Mouse (Mus musculus) kidney, adult 18-20 months (tissue): ENCODE results near the gene Myl10.
A peak's percentile ranks its signal among the peaks of the same experiment; 100 is the strongest.
"Not testable (repeated sequence)": the region's sequence is repeated elsewhere in the genome, so short reads cannot be mapped to it uniquely, and the experiment has no call there.

ENCODE experiments used
- DNase-seq: peaks from one replicate; pipeline ENCODE4 v3.0.0; 2021

Myl10 gene

DNA sequence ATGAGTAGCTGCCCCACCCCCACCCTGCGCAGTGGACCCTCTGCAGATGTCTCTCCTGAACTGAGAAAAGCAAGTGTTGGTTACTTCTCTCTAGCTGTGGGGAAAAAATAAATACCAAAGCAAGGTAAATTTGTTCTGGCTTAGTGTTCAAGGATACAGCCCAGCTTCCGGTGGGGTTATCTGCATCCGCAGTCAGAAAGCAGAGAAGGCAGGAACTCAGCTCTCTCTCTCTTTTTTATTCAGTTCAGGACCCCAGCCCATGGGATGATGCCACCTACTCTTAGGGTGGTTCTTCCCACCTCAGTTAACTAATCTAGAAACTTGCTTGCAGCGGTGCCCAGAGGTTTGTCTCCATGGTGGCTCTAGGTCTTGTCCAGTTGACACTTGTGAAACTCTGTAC lies at the start of gene Myl10:
Gene Myl10, plus strand, starts transcription at position 363 of the 400 bp plus-strand sequence.
- no peak for DNase-seq

DNA sequence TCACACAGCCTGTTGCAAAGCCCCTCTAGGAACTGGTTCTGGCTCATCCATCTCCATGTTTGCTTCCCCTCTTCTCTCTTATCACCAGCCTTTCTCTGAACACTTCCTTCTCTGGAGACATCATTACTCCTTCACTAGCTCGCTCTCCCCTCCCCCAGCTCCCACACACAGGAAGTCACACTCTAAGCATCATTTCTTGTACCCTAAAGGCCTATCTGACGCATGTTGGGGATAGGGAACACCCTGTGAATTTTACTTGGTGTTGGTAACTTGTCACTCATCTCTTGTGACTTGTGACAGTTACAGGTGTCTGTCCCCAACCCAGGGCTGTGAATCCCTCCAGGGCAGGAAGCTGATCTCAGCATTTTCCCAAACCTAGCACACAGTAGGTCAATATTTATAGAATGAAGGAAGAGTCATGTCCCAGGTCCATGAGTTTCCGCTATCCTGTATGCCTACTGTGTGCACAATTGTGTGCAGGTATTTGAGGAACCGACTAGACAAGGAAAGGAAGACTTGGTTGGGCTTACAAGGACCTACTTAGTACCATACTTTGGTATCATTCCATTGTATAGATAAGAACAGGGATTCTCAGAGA lies 46.1 kb upstream of the Myl10 start:
- no peak for DNase-seq

- DNase-seq: no peak
Observed at GRCm38 (mm10) chr5:136649071-136649470, 43.9 kb upstream of the Myl10 start.

DNA sequence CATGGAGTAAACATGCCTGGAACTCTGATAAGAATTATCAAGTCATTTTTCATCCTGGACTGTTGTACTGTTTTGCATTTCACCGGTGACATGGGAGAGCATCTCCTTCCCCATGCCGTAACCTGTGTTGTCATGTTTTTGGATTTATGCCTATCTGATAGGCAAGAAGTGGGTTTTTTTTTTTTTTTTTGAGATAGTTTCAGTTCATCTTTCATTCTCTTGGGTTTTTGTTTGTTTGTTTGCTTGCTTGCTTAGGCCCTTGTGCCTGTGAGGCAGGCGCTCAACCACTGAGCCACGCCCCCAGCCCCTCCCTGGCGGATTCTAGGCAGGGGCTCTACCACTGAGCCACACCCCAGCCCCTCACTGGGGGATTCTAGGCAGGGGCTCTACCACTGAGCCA lies 43.3 kb upstream of the Myl10 start:
- DNase-seq: no peak

- no peak for DNase-seq
Observed at GRCm38 (mm10) chr5:136654481-136654880, 38.5 kb upstream of the Myl10 start.

DNA sequence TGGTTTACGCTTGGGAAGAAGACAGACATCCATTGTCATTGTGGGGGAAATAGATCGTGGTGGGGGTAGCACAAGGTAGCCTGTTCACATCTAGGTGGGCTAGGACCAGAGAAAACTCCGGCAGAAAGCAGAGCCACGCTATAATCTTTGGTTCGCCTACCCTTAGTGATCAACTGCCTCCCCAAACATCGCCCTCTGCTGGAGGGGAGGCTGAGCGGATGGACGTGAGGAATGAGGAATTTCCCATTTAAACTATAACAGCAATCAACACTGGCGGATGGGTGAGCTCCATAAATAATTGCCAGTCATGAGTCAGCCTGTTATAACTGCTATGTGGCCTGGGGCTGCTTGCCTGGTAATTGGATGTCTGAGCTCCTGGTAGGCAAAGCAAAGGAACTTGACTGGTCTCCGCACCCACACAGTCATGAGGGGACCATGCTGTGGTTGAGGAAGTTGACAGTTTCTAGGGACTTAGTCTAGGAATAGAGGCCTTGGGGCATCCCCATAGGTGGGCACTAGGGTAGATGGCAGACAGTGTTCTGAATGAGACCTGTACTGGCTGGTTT lies 36.0 kb upstream of the Myl10 start:
- DNase-seq: no peak

DNA sequence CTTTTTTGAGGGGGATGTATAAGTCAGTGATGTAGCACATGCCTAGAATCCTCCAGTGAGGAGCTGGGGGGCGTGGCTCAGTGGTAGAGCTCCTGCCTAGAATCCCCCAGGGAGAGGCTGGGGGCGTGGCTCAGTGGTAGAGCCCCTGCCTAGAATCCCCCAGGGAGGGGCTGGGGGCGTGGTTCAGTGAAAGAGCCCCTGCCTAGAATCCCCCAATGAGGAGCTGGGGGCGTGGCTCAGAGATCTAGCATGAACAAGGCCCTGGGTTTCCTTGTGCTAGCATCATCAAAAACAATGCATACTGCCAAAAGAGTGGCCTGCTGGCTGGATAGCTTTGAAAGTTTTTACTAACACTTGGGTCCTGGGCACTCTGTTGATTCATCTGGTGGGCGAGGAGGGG lies 32.2 kb upstream of the Myl10 start:
- not testable (repeated sequence) for DNase-seq

DNA sequence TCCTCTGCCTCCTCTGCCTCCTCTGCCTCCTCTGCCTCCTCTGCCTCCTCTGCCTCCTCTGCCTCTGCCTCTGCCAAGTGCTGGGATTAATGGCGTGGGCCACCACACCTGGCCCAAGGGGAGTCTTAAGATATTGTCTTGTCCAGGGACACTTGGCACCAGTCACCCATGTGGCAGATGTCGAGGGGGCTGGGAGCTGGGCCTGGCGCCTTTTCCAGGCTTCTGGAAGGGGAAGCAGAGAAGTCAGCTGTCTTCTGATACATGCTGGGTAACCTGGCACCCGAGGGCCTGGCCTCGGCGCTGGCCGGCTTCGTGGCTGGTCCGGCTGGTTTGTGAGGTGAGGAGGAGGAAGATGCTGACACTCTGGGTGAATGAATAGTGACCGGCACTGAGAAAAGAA lies 30.7 kb upstream of the Myl10 start:
- DNase-seq: no peak

DNA sequence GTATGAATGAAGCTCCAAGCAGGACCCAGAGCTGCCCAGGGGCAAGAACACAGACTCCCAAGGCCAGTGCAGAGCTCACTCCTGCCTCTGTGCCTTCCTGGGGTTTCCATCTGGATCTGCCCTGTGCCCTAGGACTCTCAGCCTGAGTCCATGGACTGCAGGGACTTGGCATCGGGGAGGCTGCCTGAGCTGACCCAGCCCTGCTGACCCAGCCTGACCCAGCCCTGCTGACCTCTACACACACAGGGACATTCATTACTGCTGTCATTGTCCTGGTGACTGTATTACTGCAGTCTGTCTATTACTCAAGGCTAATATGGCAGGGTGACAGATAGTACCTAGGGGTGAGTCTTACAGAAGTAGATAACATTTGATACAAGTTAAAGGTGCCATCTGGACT lies 30.1 kb upstream of the Myl10 start:
- no peak for DNase-seq

GRCm38 (mm10) chr5:136664497-136664896 lies 28.4 kb upstream of the Myl10 start:
- peak; percentile 72 for DNase-seq

DNA sequence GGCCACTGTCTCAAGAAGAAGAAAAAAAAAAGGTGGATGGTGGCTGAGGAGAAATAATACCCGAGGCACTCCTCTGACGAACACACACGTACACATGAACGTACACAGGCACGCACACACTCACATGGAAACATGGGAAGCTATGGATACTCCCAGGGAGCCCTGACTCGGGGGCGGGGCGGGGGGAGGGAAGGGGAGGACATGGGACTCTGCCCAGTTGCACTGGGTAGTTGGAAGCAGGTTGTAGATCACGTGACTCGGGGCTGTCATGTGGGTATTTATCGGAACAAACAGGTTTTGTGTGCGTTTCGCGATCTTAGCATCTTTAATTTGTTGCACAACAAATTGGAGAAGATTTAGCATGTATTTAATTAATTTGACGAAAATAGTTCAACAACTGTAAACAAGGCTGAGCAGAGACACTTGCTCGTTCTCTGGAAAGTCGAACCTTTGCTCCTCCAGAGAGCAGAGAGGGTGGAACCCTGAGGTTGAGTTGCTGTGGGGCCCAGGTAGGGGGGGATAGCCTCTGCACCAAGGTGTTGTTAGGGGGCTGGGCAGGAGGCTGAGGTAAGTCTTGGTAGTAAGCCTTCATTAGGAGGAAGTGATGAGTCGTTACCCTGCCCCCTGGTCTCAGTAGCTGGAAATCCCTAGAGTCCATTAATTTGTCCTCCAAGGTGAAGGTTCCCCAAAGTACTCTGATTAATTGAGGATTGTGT lies 16.5 kb upstream of the Myl10 start:
- DNase-seq: no peak

GRCm38 (mm10) chr5:136678840-136679348 lies 14.1 kb upstream of the Myl10 start:
- no peak for DNase-seq

DNA sequence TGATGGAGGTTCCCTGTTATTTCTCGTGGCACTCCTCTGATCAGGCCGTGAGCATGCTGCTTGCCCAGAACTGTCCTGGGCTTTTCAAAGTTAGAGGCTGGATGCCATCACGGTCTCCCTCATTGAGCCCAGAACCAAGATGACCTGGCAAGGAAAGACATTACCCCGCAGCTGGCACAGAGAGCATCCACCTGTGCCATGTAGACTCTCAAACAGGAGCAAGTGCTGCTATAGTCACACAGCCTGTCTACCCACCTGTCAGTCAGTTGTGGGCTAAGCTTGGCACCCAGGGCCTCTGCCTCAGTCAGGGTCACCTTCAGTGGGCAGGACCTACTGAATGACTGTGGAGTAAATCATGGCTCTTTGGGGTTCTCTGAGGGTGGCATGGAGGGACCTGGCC lies 6.6 kb upstream of the Myl10 start:
- DNase-seq: no peak

DNA sequence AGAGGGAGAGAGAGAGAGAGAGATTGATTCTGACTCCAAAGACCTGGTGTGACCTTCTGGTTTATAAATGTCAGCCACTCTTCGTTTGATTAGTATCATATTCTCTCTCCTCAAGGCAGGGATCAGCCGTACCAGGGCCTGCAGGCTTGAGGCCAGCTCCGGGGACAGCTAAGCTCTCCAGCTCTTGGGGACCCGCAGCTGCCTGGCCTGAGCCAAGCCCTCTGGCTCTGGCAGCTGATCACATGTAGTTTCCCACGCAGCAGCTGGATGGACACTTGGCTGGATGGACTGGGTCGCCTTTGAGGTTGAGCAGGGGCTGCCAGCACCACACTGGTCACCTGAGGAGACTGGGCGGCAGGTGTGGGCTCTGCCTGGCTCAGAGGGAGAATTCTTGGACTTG lies 5.4 kb upstream of the Myl10 start:
- DNase-seq: no peak

GRCm38 (mm10) chr5:136688841-136689240 lies 4.1 kb upstream of the Myl10 start:
- no peak for DNase-seq

- no peak for DNase-seq
Observed at GRCm38 (mm10) chr5:136691170-136691569, 1.8 kb upstream of the Myl10 start.

DNA sequence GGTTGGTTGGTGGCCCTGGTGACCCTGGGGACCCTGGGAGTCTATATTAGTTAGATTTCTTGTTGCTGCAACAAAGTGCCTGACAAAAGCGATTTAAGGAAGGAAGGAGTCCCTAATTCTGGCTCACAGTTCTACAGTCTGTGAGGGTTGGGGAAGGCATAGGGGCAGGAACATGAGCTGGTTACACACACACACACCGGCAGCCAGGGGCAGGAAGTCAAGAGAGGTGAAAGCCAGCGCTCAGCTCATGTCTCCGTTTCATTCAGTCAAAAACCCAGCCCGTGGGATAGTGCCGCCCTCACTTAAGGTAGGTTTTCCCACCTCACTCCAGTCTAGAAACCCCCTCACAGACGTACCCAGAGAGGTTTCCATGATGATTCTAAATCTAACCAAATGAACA lies 472 bp downstream of the Myl10 start:
- no peak for DNase-seq

DNA sequence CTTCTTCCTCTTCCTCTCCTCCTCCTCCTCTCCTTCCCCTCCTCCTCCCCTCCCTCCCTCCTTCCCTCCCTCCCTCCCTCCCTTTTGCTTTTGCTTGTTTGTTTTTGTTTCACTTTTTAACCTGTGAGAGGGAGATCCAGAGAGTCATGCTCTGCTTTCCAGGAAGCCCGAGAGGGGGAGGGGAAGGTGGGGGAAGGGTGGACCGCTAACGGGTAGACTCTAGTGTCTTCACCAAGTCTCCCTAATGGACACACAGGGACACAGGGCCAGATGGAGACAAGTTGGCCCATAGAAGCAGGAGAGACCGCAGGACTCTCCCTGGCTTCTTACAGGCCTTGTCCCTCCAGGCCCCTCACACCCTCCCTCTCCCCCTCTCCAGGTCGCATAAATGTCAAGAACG lies 2.0 kb downstream of the Myl10 start:
- no peak for DNase-seq

DNA sequence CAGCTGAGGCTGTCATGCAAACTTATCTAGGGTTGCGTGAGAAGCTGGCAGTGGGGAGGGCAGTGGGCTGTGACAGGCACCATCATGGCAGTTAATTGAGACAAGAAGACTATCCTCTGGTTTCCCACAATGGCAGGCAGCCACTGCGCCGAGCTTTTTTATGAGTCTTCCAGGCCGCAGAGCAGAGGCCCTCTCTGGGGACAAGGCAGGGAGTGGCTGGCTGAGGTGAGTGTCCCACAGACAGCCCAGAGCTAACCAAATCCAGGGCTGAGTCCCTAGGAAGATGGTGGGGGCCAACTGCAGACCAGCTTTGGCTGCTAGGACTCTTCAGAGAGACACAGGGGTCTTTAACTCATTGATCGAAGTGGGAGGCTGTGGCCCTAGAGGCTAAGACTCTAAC lies 3.6 kb downstream of the Myl10 start:
- DNase-seq: no peak

DNA sequence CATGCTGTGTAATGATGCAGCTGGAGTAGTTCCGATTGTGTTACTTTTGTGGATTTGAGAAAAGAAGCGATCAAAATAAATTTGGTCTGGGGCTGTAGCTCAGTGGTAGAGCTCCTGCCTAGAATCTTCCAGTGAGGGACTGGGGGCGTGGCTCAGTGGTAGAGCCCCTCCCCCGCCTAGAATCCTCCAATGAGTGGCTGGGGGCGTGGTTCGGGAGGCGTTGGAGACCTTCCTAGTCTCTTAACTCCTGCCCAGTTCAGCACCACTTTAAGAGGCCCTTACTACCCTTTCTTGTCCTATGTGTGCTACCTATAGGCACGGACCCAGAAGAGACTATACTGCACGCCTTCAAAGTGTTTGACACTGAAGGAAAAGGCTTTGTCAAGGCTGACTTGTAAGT lies 4.7 kb downstream of the Myl10 start:
- DNase-seq: no peak

- peak; percentile 6 for DNase-seq
Observed at GRCm38 (mm10) chr5:136702159-136702725, 9.3 kb downstream of the Myl10 start.

DNA sequence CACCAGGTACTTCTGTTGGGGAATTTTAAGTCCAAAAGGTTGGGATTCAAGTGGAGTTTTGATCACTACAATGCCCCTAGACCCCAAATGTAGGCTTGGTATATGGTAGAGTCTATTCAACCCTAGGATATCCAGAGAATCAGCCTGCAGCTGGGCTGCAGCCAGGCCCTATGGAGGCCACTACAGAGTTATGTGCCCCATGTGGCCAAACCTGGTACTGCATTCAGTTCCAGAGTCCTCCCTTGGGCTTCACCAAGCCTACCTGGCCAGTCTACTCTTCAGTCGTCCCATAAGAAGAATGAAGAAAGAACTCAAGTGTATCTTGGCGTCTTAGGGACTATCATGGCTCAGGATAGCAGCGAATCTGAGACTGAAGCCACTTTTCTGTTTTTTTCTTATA lies 10.8 kb downstream of the Myl10 start:
- DNase-seq: peak; percentile 85

DNA sequence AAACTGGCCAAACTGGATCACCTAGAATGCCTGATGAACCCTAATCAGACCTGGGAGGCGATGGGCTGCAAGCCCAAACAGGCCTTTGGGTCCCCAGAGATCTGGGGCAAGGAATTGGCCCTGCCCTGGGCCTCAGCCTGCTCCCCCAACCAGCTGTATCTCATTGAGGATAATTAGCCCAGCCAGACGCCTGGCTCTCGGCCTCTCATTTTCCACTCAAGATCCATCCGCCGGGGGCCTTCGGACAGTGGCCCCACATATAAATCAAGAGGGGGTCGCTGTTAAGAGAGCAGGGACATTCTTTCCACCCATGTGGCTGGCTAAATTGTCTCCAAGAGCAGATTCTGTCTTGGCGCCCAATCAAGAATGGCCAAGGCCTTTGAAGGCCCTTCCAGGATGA lies 11.2 kb downstream of the Myl10 start:
- no peak for DNase-seq

GRCm38 (mm10) chr5:136705532-136705931 lies 12.6 kb downstream of the Myl10 start:
- DNase-seq: no peak
